8 mouse cellular contexts compared by ENCODE assay signal in the genomic region with DNA sequence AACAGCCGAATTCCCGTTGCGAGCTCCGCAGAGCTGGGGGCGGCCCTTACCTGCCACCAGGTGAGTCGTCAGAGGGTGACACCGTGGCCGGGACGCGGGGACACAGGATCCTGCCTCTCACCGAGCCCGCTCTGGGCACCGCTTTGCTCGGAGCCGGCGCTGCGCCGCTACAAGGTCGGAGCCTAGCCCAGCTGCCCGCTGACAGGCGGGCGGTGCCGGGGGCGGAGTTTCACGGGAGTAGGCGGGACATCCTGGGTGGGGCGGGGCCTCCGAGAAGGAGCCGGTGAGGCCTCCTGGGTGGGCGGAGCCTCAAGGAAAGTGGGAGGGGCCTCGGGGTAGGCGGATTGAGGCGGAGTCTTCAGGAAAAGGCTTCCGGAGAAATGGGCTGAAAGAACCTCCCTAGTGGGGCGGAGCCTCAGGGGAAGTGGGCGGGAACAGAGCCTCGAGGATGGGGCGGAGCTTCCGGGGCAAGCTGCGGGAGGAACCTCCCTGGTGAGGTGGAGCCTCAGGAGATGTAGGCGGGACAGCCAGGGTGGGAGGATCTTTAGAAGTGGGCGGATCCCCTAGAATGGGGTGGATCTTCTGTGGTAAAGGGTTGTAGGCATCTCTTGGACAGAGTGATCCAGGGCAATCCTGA. TPM values are rescaled to one million over a fixed set of nuclear protein-coding genes. Genes with fewer than 3 reads are reported as not detected.
DNase-seq lines count a peak whose midpoint lies in the region; ATAC-seq lines count a peak whose summit lies in the region.

A gene (minus strand): TSS at position 203 of the 637 bp plus-strand sequence.

- peak within 1 kb of the TSS; percentile 63 for H3K4me2 ChIP-seq in hindbrain, embryonic 15.5 days

- no peaks in the 10 kb centered on the region for H3K36me3 ChIP-seq in hindbrain, embryonic 15.5 days

- H3K4me1 ChIP-seq in hindbrain, embryonic 15.5 days (replicated peaks): peaks cover 13% of the 10 kb centered on the region

- WGBS in hindbrain, embryonic 15.5 days: 2% methylated on average over 42 of the region's 42 CpGs

- H3K4me3 ChIP-seq in hindbrain, embryonic 15.5 days: peak within 1 kb of the TSS; percentile 60

- ATAC-seq in hindbrain, embryonic 15.5 days (ENCODE audit: low FRiP score, low read depth): peak; percentile 88

- no peaks in the 10 kb centered on the region for H3K9me3 ChIP-seq in hindbrain, embryonic 15.5 days

- peak within 1 kb of the TSS; percentile 63 for H3K9ac ChIP-seq in hindbrain, embryonic 15.5 days

- H3K27me3 ChIP-seq in hindbrain, embryonic 15.5 days: no peaks in the 10 kb centered on the region

- peak; percentile 94 for DNase-seq in T-cell, adult 2 months (ENCODE audit: low spot score)
- DNase-seq in cerebellum, postnatal 36 days: peak; percentile 98 to 99
- peak; percentile 94 to 97 for DNase-seq in frontal cortex, postnatal 36 days (ENCODE audit: low spot score in 2 of 2)
- peak; percentile 94 for DNase-seq in left cerebral cortex, adult 11 months (ENCODE audit: low spot score)
- DNase-seq in lung, postnatal 4 days: peak; percentile 98 to 100
- DNase-seq in retina, postnatal 7 days (ENCODE audit: low read depth, low spot score): peak; percentile 87
- peak; percentile 89 for DNase-seq in urinary bladder, adult 2 months (ENCODE audit: low spot score)

- H3K27ac ChIP-seq in hindbrain, embryonic 15.5 days (replicated peaks): peak within 1 kb of the TSS; percentile 51; the same call in 1 of the 2 replicates

RNA-seq across cellular contexts. Expression of the gene that starts here (rescaled TPM):
- 21.5 and 23.5 TPM in 2 replicates for polyA plus RNA-seq in hindbrain, embryonic 15.5 days (2015; fragmentation: Nextera tagmentation; extraction: Ambion mirVana)
- 2.2 and 3.8 TPM in 2 replicates for polyA plus RNA-seq in urinary bladder, adult 2 months (2012; rRNA removed)

Comparison
In these comparisons a context has a peak if more than half of its experiments do, and no peak if none do; other contexts are left out.
1. Peak in every context shown above with its lines: DNase-seq, ATAC-seq, H3K4me3 ChIP-seq and H3K27ac ChIP-seq.